Mouse (Mus musculus) myocyte (in vitro differentiated cells): ENCODE measurements around the gene Pex7. TPM values are rescaled to one million over a fixed set of nuclear protein-coding genes. Genes with fewer than 3 reads are reported as not detected.

ENCODE experiments used
- H3K27me3 ChIP-seq: one replicate; pipeline ENCODE4 v1.6.1; 2011; ENCODE audit not compliant: control insufficient read depth, insufficient read depth, insufficient read length
- H3K36me3 ChIP-seq: one replicate; pipeline ENCODE4 v1.6.1; 2011; ENCODE audit not compliant: control insufficient read depth, insufficient read depth
- H3K4me2 ChIP-seq: one replicate; pipeline ENCODE4 v1.6.1; 2011; ENCODE audit warnings: low read depth, control low read depth
- H3K4me3 ChIP-seq: one replicate; pipeline ENCODE4 v1.5.1; 2011; ENCODE audit warnings: mild to moderate bottlenecking, control low read depth, moderate library complexity
- H3K79me2 ChIP-seq: one replicate; pipeline ENCODE4 v1.6.1; 2011; ENCODE audit not compliant: control insufficient read depth, insufficient read depth
- H3ac ChIP-seq: one replicate; pipeline ENCODE4 v1.6.1; 2011; ENCODE audit not compliant: control insufficient read depth, insufficient read length
- CEBPB ChIP-seq: IDR thresholded peaks from 2 replicates; pipeline ENCODE4 v1.6.1; 2011; ENCODE audit warnings: mild to moderate bottlenecking, moderate library complexity; ENCODE audit not compliant: poor library complexity, insufficient read depth, severe bottlenecking
- E2F4 ChIP-seq: IDR thresholded peaks from one replicate; pipeline ENCODE4 v1.6.1; 2011; ENCODE audit warnings: mild to moderate bottlenecking, control low read depth, moderate library complexity; ENCODE audit not compliant: insufficient read depth
- MAX ChIP-seq: IDR thresholded peaks from one replicate; pipeline ENCODE4 v1.6.1; 2011; ENCODE audit warnings: low read depth, mild to moderate bottlenecking, control low read depth
- MYOD1 ChIP-seq, 3 experiments: IDR thresholded peaks; one replicate each; pipeline ENCODE4 v1.6.1; 2011; ENCODE audit warnings: control low read depth in 2 of 3, low read depth in 2 of 3, mild to moderate bottlenecking in 2 of 3, moderate library complexity in 1 of 3; ENCODE audit not compliant: insufficient read length in 2 of 3, control insufficient read depth in 1 of 3
- MYOG ChIP-seq, 3 experiments: IDR thresholded peaks; one replicate each; pipeline ENCODE4 v1.6.1; 2011; ENCODE audit warnings: control low read depth in 2 of 3, low read depth in 2 of 3, mild to moderate bottlenecking in 2 of 3; ENCODE audit not compliant: insufficient read length in 2 of 3, control insufficient read depth in 1 of 3, insufficient read depth in 1 of 3
- POLR2A ChIP-seq: IDR thresholded peaks from one replicate; pipeline ENCODE4 v1.6.1; 2011; ENCODE audit warnings: low read depth, mild to moderate bottlenecking, control low read depth, moderate library complexity; ENCODE audit not compliant: insufficient read length
- POLR2AphosphoS2 ChIP-seq: IDR thresholded peaks from one replicate; pipeline ENCODE4 v1.6.1; 2011; ENCODE audit warnings: low read depth, control low read depth; ENCODE audit not compliant: insufficient read length
- REST ChIP-seq: IDR thresholded peaks from one replicate; pipeline ENCODE4 v1.6.1; 2011; ENCODE audit warnings: mild to moderate bottlenecking, control low read depth, moderate library complexity; ENCODE audit not compliant: insufficient read depth, insufficient read length
- SRF ChIP-seq: IDR thresholded peaks from one replicate; pipeline ENCODE4 v1.6.1; 2011; ENCODE audit warnings: low read depth; ENCODE audit not compliant: control insufficient read depth, insufficient read length
- TCF12 ChIP-seq: IDR thresholded peaks from one replicate; pipeline ENCODE4 v1.6.1; 2011; ENCODE audit warnings: mild to moderate bottlenecking, control low read depth; ENCODE audit not compliant: poor library complexity, insufficient read depth, severe bottlenecking
- TCF3 ChIP-seq: IDR thresholded peaks from one replicate; pipeline ENCODE4 v1.6.1; 2011; ENCODE audit warnings: low read depth, control low read depth; ENCODE audit not compliant: insufficient read length
- USF1 ChIP-seq: IDR thresholded peaks from one replicate; pipeline ENCODE4 v1.6.1; 2011; ENCODE audit warnings: low read depth, mild to moderate bottlenecking, control low read depth, moderate library complexity
- polyA plus RNA-seq: library from polyadenylated mRNA; unstranded; fragments of >200 nt; fragmentation: generic; extraction: Trizol; gene quantifications from one replicate; pipeline ENCODE4 v1.2.1, GENCODE M21; 2012; ENCODE audit warnings: missing spikeins

Gene Pex7
- polyA plus RNA-seq, 1 experiment = 7.9 TPM

DNA sequence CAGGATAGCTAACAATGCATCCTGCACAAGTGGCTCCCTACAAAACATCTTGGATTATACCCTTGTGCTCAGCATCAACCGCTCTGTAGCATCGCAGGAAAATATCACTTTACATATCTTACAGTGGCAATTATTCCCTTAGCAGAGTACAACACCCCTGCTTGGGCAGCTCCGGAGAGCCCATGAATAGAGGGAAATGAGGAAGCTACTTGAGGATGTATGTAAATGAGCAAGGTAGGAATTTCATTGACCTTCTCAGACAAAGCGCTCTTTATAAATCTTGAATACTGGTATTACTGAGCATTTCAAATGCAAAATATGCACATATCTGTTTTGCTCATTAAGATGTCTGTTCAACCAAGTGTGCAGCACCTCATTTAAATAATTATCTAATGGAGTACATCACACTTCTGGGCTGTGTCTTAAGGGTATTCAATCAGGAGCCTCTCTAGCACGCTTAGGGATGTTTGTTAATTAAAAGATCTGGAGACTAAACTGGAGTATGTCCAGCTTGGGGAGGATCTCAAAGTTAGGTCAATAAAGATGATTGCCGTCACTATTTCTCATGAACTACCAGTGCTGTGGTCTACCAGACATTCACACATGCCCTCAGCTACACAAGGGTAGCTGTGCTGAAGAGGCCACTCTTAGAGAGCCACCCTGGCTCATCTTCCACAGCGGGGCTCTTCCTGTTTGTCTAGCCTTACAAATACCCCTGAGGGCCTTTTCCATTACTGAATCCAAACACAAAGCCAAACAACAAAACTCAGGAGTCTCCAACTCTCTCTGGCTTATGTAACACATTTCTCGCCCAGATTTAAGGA lies 71.4 kb downstream of the Pex7 start:
- TF ChIP-seq TCF3 (no peak), SRF (no peak), MYOG (IDR thresholded peaks at IDR 0.05; ENCODE audit: control insufficient read depth in 1 of 3, insufficient read depth in 1 of 3, insufficient read length in 2 of 3, low read depth in 2 of 3) (no peak), POLR2A (no peak), MAX (no peak)
- no peaks in the 10 kb centered on the region for H3K36me3 ChIP-seq
- H3ac ChIP-seq = no peak overlapping the region
- H3K4me3 ChIP-seq = no peak overlapping the region
- H3K79me2 ChIP-seq = no peaks in the 10 kb centered on the region
- no peak overlapping the region for H3K4me2 ChIP-seq
- peaks cover 22% of the 10 kb centered on the region for H3K27me3 ChIP-seq

DNA sequence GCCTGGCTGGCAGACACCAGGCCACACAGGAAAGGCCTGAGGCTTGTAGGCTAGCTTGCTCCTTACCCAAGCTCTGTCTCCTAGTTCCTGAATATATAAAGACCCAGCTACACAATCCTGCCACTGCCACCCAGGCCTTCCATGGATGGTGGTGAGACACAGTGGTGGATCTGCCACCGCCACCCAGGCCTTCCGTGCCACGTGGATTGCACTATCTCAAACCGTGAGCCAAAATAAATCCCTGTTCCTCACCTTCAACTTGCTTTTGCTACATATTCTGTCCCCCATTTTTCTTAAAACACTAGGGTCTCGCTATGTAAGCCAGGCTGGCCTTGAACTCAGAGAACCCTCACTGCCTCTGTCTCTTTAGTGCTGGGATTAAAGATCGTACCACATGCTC lies 73.3 kb downstream of the Pex7 start:
- Histone ChIP-seq H3K27me3 (peaks cover 29% of the 10 kb centered on the region), H3K36me3 (no peaks in the 10 kb centered on the region), H3K4me3 (no peak overlapping the region), H3K4me2 (no peak overlapping the region), H3K79me2 (no peaks in the 10 kb centered on the region), H3ac (no peak overlapping the region)
- TF ChIP-seq POLR2A (no peak), CEBPB (no peak), MAX (no peak), SRF (no peak), MYOD1 (IDR thresholded peaks at IDR 0.05; ENCODE audit: control insufficient read depth in 1 of 3, insufficient read length in 2 of 3, low read depth in 2 of 3) (no peak)

DNA sequence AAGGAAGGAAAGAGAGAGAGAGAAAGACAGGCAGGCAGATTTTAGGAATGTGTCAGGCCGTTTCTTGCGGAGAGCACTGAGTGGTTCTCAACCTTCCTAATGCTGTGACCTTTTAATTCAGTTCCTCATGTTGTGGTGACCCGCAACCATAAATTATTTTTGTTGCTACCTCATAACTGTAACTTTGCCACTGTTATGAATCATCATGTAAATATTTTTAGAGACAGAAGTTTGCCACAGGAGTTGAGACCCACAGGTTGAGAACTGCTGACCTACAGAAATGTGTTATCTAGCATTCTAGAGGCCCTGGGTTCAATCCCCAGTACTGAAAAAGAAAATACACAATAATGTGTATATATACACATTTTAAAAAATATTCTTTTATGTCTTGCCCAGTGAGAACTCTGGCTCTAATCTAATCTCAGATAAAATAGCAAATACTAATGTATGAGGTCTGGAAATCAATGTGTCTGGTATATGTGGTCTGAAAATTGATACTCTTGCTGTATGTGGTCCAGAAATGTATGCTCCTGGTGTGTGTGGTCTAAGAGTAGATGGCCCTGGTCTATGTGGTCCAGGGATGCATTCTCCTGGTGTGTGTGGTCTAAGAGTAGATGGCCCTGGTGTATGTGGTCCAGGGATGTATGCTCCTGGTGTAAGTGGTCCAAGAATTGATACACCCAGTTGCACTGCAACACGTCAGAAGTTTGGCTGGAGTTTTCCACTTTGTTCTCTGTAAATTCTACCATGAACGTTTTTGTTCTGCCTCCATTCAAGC lies 76.2 kb downstream of the Pex7 start:
- Histone ChIP-seq H3K27me3 (peaks cover 32% of the 10 kb centered on the region), H3K4me3 (no peak overlapping the region), H3K36me3 (no peaks in the 10 kb centered on the region)

GRCm38 (mm10) chr10:19820986-19821385 lies 86.5 kb downstream of the Pex7 start:
- no peaks in the 10 kb centered on the region for H3K36me3 ChIP-seq
- no peak overlapping the region for H3ac ChIP-seq
- H3K4me3 ChIP-seq = no peak overlapping the region
- H3K27me3 ChIP-seq = peaks cover 13% of the 10 kb centered on the region
- H3K79me2 ChIP-seq = no peaks in the 10 kb centered on the region
- no peak overlapping the region for H3K4me2 ChIP-seq
- TF ChIP-seq MYOG (IDR thresholded peaks at IDR 0.05; ENCODE audit: control insufficient read depth in 1 of 3, insufficient read depth in 1 of 3, insufficient read length in 2 of 3, low read depth in 2 of 3) (no peak), REST (no peak), SRF (no peak), TCF12 (no peak), E2F4 (no peak), CEBPB (no peak), POLR2A (no peak), POLR2AphosphoS2 (no peak), MYOD1 (IDR thresholded peaks at IDR 0.05; ENCODE audit: control insufficient read depth in 1 of 3, insufficient read length in 2 of 3, low read depth in 2 of 3) (no peak), MAX (no peak), TCF3 (no peak), USF1 (no peak)

More for the DNA sequence above, 76.2 kb downstream of the Pex7 start:
- TF ChIP-seq POLR2A (no peak), TCF3 (no peak), MYOD1 (IDR thresholded peaks at IDR 0.05; ENCODE audit: control insufficient read depth in 1 of 3, insufficient read length in 2 of 3, low read depth in 2 of 3) (no peak), REST (no peak), POLR2AphosphoS2 (no peak), MAX (no peak)
- Histone ChIP-seq H3K4me2 (no peak overlapping the region), H3K79me2 (no peaks in the 10 kb centered on the region), H3ac (no peak overlapping the region)

- Histone ChIP-seq H3K36me3 (no peaks in the 10 kb centered on the region), H3K27me3 (peaks cover 11% of the 10 kb centered on the region), H3ac (no peak overlapping the region), H3K4me3 (no peak overlapping the region), H3K79me2 (no peaks in the 10 kb centered on the region), H3K4me2 (no peak overlapping the region)
- TF ChIP-seq MAX (no peak), E2F4 (no peak), SRF (no peak), TCF12 (no peak), TCF3 (no peak), CEBPB (no peak), USF1 (no peak), POLR2A (no peak), MYOG (IDR thresholded peaks at IDR 0.05; ENCODE audit: control insufficient read depth in 1 of 3, insufficient read depth in 1 of 3, insufficient read length in 2 of 3, low read depth in 2 of 3) (no peak), POLR2AphosphoS2 (no peak), MYOD1 (IDR thresholded peaks at IDR 0.05; ENCODE audit: control insufficient read depth in 1 of 3, insufficient read length in 2 of 3, low read depth in 2 of 3) (no peak), REST (no peak)
Measured at GRCm38 (mm10) chr10:19818723-19819355, 88.7 kb downstream of the Pex7 start.
